Comparison of ENCODE assay signal across 17 mouse cellular contexts in the genomic region with DNA sequence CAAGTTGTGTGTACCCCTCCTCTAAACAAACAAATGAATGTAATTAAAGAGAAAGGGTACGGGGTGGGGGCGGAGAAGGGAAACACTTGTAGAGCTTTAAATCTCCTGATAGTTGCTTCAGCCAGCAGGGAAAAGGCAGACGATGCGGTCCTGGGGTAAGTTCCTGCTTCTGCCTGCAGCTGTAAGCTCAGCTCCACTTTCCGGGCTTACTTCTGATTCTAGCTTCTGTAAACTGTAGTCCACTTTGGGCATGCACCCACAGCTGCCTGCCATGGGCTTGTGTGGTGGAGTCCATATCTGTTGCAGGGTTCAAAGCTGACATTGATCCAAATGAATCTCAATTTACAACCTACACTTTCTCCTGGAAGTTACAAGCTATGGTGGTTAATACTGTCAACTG. TPM values are rescaled to one million over a fixed set of nuclear protein-coding genes. Genes with fewer than 3 reads are reported as not detected.
"Had no signal": no experiment of that assay in that cellular context is flagged by ENCODE, and none has a peak within 500 bp of the region (broad histone marks: within the 10 kb centered on the region; RNA-seq: fewer than 3 reads in every experiment).

No protein-coding gene starts in this region.

- ATAC-seq: intestine, postnatal 0 days had no signal

- DNase-seq: kidney, adult 2 months; kidney, postnatal 25 days; layer of hippocampus, adult 9-11 months; liver, embryonic 13.5 days; lung, adult 2 months; lung, postnatal 14 days; midbrain, embryonic 14.5 days; thymus, postnatal 4 days had no signal

RNA-seq across cellular contexts. Expression of gene Gm49368, which starts 9.4 kb away (rescaled TPM):
- total RNA-seq: layer of hippocampus, adult 2 months; layer of hippocampus, postnatal 25 days; left cerebral cortex, adult 18-20 months; left cerebral cortex, postnatal 25 days; liver, adult 2 months; megakaryocyte progenitor cell, adult 5-6 weeks; megakaryocyte-erythroid progenitor cell, adult 5-6 weeks; midbrain, postnatal 0 days had no signal

RNA-seq across cellular contexts. Expression of gene Trim72, which starts 49.3 kb away (rescaled TPM):
- total RNA-seq: megakaryocyte progenitor cell, adult 5-6 weeks had no signal
